Mouse (Mus musculus) heart, embryonic 11.5 days (tissue): ENCODE data around the gene C2cd2l. TPM values are rescaled to one million over a fixed set of nuclear protein-coding genes. Genes with fewer than 3 reads are reported as not detected.
"Not testable (repeated sequence)": the region's sequence is repeated elsewhere in the genome, so short reads cannot be mapped to it uniquely, and the experiment has no call there.

Experiments
- ATAC-seq: fragments of 200-750 bp; cut with Nextera tagmentation; replicated peaks from 2 replicates; pipeline ENCODE4 v1.8.0; 2017; ENCODE audit warnings: moderate library complexity; ENCODE audit not compliant: insufficient number of reproducible peaks, low FRiP score, low TSS enrichment
- H3K27ac ChIP-seq: fragments of 300-500 bp; sonication (generic); 2 replicates; pipeline ENCODE4 v1.5.1; 2014; ENCODE audit warnings: mild to moderate bottlenecking, low read depth, low read length
- H3K27me3 ChIP-seq: fragments of 300-500 bp; sonication (generic); 2 replicates; pipeline ENCODE4 v1.6.1; 2014; ENCODE audit warnings: mild to moderate bottlenecking, low read length, mixed read lengths; ENCODE audit not compliant: control insufficient read depth, insufficient read depth
- H3K36me3 ChIP-seq: fragments of 300-500 bp; sonication (generic); 2 replicates; pipeline ENCODE4 v1.6.1; 2014; ENCODE audit warnings: mild to moderate bottlenecking, low read length, moderate library complexity, mixed read lengths; ENCODE audit not compliant: control insufficient read depth, insufficient read depth
- H3K4me1 ChIP-seq: fragments of 300-500 bp; sonication (generic); 2 replicates; pipeline ENCODE4 v1.6.1; 2014; ENCODE audit warnings: low read length; ENCODE audit not compliant: control insufficient read depth, insufficient read depth
- H3K4me2 ChIP-seq: fragments of 300-500 bp; sonication (generic); 2 replicates; pipeline ENCODE4 v1.6.1; 2014; ENCODE audit warnings: mild to moderate bottlenecking, moderate library complexity
- H3K4me3 ChIP-seq: fragments of 300-500 bp; sonication (generic); 2 replicates; pipeline ENCODE4 v1.5.1; 2014; ENCODE audit warnings: low read depth, low read length
- H3K9ac ChIP-seq: fragments of 300-500 bp; sonication (generic); 2 replicates; pipeline ENCODE4 v1.6.1; 2014; ENCODE audit warnings: mild to moderate bottlenecking, low read depth, low read length, moderate library complexity
- H3K9me3 ChIP-seq: fragments of 300-500 bp; sonication (generic); replicated peaks from 2 replicates; pipeline ENCODE4 v1.6.1; 2016; ENCODE audit warnings: low read length; ENCODE audit not compliant: control insufficient read depth
- WGBS: fragments of 180-500 bp; shearing (Covaris S2); extraction: QIAGEN DNeasy Blood & Tissue Kit; methylation state at CpG from one replicate; pipeline ENCODE4 v1.1.7; 2014; ENCODE audit not compliant: insufficient replicate concordance; 5-methylcytosine and 5-hydroxymethylcytosine counted together
- polyA plus RNA-seq: library from polyadenylated mRNA; unstranded; fragments of >200 nt; fragmentation: Nextera tagmentation; extraction: Ambion mirVana; gene quantifications from 2 replicates; pipeline ENCODE4 v1.2.1, GENCODE M21; 2014

Gene C2cd2l
- polyA plus RNA-seq, 1 experiment from 2014 or later = 4.7 TPM

DNA sequence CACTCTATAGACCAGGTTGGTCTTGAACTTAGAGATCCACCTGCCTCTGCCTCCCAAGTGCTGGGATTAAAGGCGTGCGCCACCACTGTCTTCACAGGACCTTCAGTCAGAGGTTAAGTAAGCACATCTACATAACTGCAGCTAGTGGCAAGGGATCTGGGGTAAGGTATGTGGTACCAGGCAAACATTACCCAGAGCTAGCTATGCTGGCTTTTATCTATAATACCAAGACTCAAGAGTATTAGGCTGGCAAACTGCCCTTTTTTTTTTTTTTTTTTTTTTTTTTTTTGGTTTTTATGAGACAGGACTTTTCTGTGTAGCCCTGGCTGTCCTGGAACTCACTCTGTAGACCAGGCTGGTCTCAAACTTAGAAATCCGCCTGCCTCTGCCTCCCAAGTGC is 20.1 kb downstream of the C2cd2l start:
- H3K9me3 ChIP-seq, H3K4me3 ChIP-seq, ATAC-seq, H3K9ac ChIP-seq, H3K27ac ChIP-seq, H3K27me3 ChIP-seq, H3K4me1 ChIP-seq, H3K4me2 ChIP-seq: not testable (repeated sequence)
- WGBS = 93% methylated on average over 3 of the region's 3 CpGs
- H3K36me3 ChIP-seq = peaks cover 42% of the 10 kb centered on the region

DNA sequence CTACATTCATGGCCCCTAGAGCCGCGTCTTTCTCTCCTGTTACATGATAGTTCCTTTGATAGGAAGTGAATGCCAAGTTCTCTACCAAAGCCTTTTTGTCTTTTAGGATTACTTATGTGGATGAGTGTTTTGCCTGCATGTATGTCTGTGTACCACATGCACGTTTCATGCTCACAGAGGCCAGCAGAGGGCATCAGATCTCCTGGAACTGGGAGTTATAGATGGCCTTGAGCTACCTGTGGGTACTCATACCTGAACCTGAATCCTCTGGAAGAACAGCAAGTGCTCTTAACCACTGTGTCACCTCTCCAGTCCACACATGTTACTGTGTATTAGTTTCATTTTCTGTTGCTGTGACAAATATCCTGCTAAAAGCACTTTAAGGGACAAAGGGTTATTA is 27.6 kb downstream of the C2cd2l start:
- Histone ChIP-seq H3K9me3 (no peaks in the 10 kb centered on the region), H3K36me3 (peaks cover 33% of the 10 kb centered on the region), H3K27ac (no peak overlapping the region), H3K4me1 (peaks cover 15% of the 10 kb centered on the region), H3K4me3 (no peak overlapping the region), H3K27me3 (peaks cover 4% of the 10 kb centered on the region), H3K4me2 (no peak overlapping the region), H3K9ac (no peak overlapping the region)
- 63% methylated on average over 3 of the region's 3 CpGs for WGBS
- ATAC-seq = no peak

- Histone ChIP-seq H3K27ac (peak overlapping the region; percentile 72), H3K4me2 (peak overlapping the region; percentile 98), H3K4me1 (peaks cover 21% of the 10 kb centered on the region), H3K9ac (0 out of 2 replicates have a peak overlapping the region, but pooled peaks have one; percentile 0), H3K9me3 (no peaks in the 10 kb centered on the region), H3K4me3 (peak overlapping the region; percentile 4; the same call in 1 of the 2 replicates), H3K36me3 (peaks cover 15% of the 10 kb centered on the region), H3K27me3 (peaks cover 11% of the 10 kb centered on the region)
- WGBS = 6% methylated on average over 11 of the region's 11 CpGs
- peak; percentile 40 for ATAC-seq
Measured at GRCm38 (mm10) chr9:44288959-44289291, 31.2 kb downstream of the C2cd2l start.

- Histone ChIP-seq H3K4me1 (peaks cover 21% of the 10 kb centered on the region), H3K27me3 (peaks cover 11% of the 10 kb centered on the region), H3K4me2 (peak within 1 kb of the TSS; percentile 98), H3K36me3 (peaks cover 10% of the 10 kb centered on the region), H3K27ac (peak within 1 kb of the TSS; percentile 72), H3K9me3 (no peaks in the 10 kb centered on the region), H3K9ac (peak within 1 kb of the TSS; percentile 81), H3K4me3 (peak within 1 kb of the TSS; percentile 72)
- WGBS = under 1% methylated on average over 38 of the region's 38 CpGs
- peak; percentile 83 for ATAC-seq
Measured at GRCm38 (mm10) chr9:44288076-44288958, 31.8 kb downstream of the C2cd2l start, which contains the start of gene Abcg4. TSS of gene Abcg4 (minus strand) at chr9:44288615.

- H3K36me3 ChIP-seq = peaks cover 3% of the 10 kb centered on the region
- no peaks in the 10 kb centered on the region for H3K9me3 ChIP-seq
- peaks cover 11% of the 10 kb centered on the region for H3K27me3 ChIP-seq
- H3K9ac ChIP-seq = peak overlapping the region; percentile 81
- H3K4me1 ChIP-seq = peaks cover 21% of the 10 kb centered on the region
- ATAC-seq = peak; percentile 28
- peak overlapping the region; percentile 98 for H3K4me2 ChIP-seq
- peak overlapping the region; percentile 72 for H3K4me3 ChIP-seq
- WGBS = under 1% methylated on average over 44 of the region's 47 CpGs
- peak overlapping the region; percentile 72 for H3K27ac ChIP-seq
Measured at GRCm38 (mm10) chr9:44287401-44288075, 32.5 kb downstream of the C2cd2l start.

DNA sequence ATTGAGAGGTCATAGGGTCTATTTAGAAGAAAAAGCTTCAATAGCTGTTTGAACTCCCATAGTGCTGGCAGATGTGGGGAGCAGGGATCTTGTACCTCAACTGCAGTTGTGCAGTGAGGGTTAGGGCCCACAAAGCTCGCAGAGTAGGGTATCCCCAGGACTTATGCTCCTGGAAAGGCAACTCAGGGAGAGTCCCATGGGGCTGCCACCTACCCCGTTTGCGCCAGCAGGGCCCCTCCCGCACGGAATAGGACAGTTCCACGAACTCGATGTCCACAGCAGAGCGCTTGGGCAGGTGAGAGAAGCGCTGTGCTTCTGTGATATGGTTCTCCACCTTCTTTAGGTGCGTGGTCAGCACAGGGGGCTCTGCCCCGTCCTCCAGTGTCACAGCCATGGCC is 33.1 kb downstream of the C2cd2l start:
- peak overlapping the region; percentile 81 for H3K9ac ChIP-seq
- H3K27ac ChIP-seq = peak overlapping the region; percentile 72; the same call in 1 of the 2 replicates
- no peaks in the 10 kb centered on the region for H3K9me3 ChIP-seq
- WGBS = 10% methylated on average over 11 of the region's 11 CpGs
- H3K36me3 ChIP-seq = peaks cover 3% of the 10 kb centered on the region; the same call in 1 of the 2 replicates
- H3K4me3 ChIP-seq = peak overlapping the region; percentile 72
- H3K4me1 ChIP-seq = peaks cover 21% of the 10 kb centered on the region
- peak; percentile 1; the same call in 1 of the 2 replicates for ATAC-seq
- peaks cover 11% of the 10 kb centered on the region for H3K27me3 ChIP-seq
- H3K4me2 ChIP-seq = peak overlapping the region; percentile 98

GRCm38 (mm10) chr9:44286256-44286850 is 33.7 kb downstream of the C2cd2l start:
- H3K27me3 ChIP-seq = peaks cover 11% of the 10 kb centered on the region
- peak overlapping the region; percentile 72 for H3K4me3 ChIP-seq
- H3K4me2 ChIP-seq = peak overlapping the region; percentile 48
- H3K36me3 ChIP-seq = peaks cover 1% of the 10 kb centered on the region; the same call in 1 of the 2 replicates
- WGBS = 16% methylated on average over 6 of the region's 6 CpGs
- H3K9me3 ChIP-seq = no peaks in the 10 kb centered on the region
- ATAC-seq = no peak; the same call in 1 of the 2 replicates
- H3K4me1 ChIP-seq = peaks cover 21% of the 10 kb centered on the region
- H3K9ac ChIP-seq = peak overlapping the region; percentile 36
- H3K27ac ChIP-seq = no peak overlapping the region

DNA sequence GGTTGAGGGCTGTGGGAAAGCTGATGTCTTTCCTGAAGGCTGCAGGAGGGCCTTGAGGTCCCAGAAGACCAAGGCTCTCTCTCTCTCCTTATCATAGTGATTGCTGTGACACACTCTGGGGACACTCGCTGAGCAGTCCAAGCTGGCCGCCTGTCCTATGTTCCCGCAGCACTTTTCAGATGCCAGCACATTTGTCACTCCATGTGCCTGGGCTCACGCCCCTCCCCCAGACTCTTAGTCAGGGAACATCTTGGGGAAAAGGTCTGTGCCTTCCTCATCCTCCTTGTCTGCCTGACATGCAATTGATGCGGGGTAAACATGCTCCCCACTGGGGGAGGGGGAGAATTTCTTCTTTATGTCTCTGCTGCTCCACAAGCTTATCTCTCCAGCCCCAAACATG is 36.9 kb downstream of the C2cd2l start:
- Histone ChIP-seq H3K4me1 (peaks cover 12% of the 10 kb centered on the region; the same call in 1 of the 2 replicates), H3K36me3 (no peaks in the 10 kb centered on the region), H3K9me3 (no peaks in the 10 kb centered on the region), H3K27me3 (peaks cover 11% of the 10 kb centered on the region), H3K27ac (no peak overlapping the region), H3K9ac (no peak overlapping the region), H3K4me3 (no peak overlapping the region), H3K4me2 (no peak overlapping the region)
- ATAC-seq = no peak
- 38% methylated on average over 5 of the region's 5 CpGs for WGBS
